Mouse (Mus musculus) intestine, embryonic 16.5 days (tissue): ENCODE data around the gene Mob1b. TPM values are rescaled to one million over a fixed set of nuclear protein-coding genes. Genes with fewer than 3 reads are reported as not detected.

ENCODE experiments used
- ATAC-seq: fragments of 200-750 bp; cut with Nextera tagmentation; 2 replicates; pipeline ENCODE4 v1.8.0; 2017; ENCODE audit warnings: moderate TSS enrichment, moderate library complexity
- H3K27ac ChIP-seq: fragments of 300-500 bp; sonication (generic); 2 replicates; pipeline ENCODE4 v1.5.1; 2014; ENCODE audit warnings: mild to moderate bottlenecking, low read length
- H3K27me3 ChIP-seq: fragments of 300-500 bp; sonication (generic); replicated peaks from 2 replicates; pipeline ENCODE4 v1.6.1; 2014; ENCODE audit warnings: low read length, control low read depth, mixed read lengths; ENCODE audit not compliant: control insufficient read depth, insufficient read depth
- H3K36me3 ChIP-seq: fragments of 300-500 bp; sonication (generic); 2 replicates; pipeline ENCODE4 v1.6.1; 2014; ENCODE audit warnings: low read length, control low read depth; ENCODE audit not compliant: control insufficient read depth, insufficient read depth
- H3K4me1 ChIP-seq: fragments of 300-500 bp; sonication (generic); 2 replicates; pipeline ENCODE4 v1.6.1; 2014; ENCODE audit warnings: low read length, control low read depth, mixed read lengths; ENCODE audit not compliant: control insufficient read depth, insufficient read depth
- H3K4me2 ChIP-seq: fragments of 300-500 bp; sonication (generic); 2 replicates; pipeline ENCODE4 v1.6.1; 2014; ENCODE audit warnings: low read depth, low read length, control low read depth
- H3K4me3 ChIP-seq: fragments of 300-500 bp; sonication (generic); 2 replicates; pipeline ENCODE4 v1.5.1; 2014; ENCODE audit warnings: mild to moderate bottlenecking, low read length
- H3K9ac ChIP-seq: fragments of 300-500 bp; sonication (generic); 2 replicates; pipeline ENCODE4 v1.6.1; 2014; ENCODE audit warnings: low read depth, low read length
- H3K9me3 ChIP-seq: fragments of 300-500 bp; sonication (generic); 2 replicates; pipeline ENCODE4 v1.6.1; 2016; ENCODE audit warnings: low read length, control low read depth; ENCODE audit not compliant: control insufficient read depth
- WGBS: fragments of 180-500 bp; shearing (Covaris S2); extraction: QIAGEN DNeasy Blood & Tissue Kit; methylation state at CpG from one replicate; pipeline ENCODE4 v1.1.7; 2014; 5-methylcytosine and 5-hydroxymethylcytosine counted together
- polyA plus RNA-seq: library from polyadenylated mRNA; unstranded; fragments of >200 nt; fragmentation: Nextera tagmentation; extraction: Ambion mirVana; gene quantifications from 2 replicates; pipeline ENCODE4 v1.2.1, GENCODE M21; 2015

Gene Mob1b
- polyA plus RNA-seq, 1 experiment from 2014 or later: 8.7 TPM

- under 1% methylated on average over 23 of the region's 23 CpGs for WGBS
- peak overlapping the region; percentile 57; the same call in 1 of the 2 replicates for H3K9ac ChIP-seq
Measured at GRCm38 (mm10) chr5:88764430-88764986, 43.9 kb downstream of the Mob1b start.

DNA sequence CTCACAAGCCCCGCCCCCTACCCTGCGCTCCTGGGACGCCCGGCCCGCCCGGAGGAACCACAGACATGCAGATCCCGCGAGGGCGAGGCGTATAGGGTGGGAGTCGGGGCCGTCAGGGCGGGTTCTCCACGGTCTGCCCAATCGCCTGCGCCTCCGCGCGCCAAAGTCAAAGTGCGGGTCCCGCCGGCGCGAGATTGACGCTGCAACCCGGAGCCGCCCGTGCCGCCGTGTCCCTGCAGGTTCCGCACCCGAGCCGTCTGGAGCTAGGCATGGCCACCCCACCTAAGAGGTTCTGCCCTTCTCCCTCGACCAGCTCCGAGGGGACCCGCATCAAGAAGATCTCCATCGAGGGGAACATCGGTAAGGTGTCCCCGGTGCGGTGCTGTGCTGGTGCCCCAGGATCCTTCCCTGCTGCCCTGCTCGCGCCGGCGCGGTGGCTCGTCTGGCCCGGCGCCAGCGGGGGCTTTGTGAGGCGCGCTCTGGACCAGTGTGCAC is 44.4 kb downstream of the Mob1b start, which contains the start of gene Dck:
Gene Dck, plus strand, starts transcription at position 10 of the 495 bp plus-strand sequence.
- no peaks in the 10 kb centered on the region for H3K36me3 ChIP-seq

More at GRCm38 (mm10) chr5:88764430-88764986, 43.9 kb downstream of the Mob1b start:
- ATAC-seq: peak; percentile 70
- Histone ChIP-seq H3K4me3 (peak overlapping the region; percentile 84), H3K9me3 (no peaks in the 10 kb centered on the region), H3K4me2 (peak overlapping the region; percentile 50), H3K27me3 (no peaks in the 10 kb centered on the region), H3K36me3 (no peaks in the 10 kb centered on the region), H3K4me1 (peaks cover 12% of the 10 kb centered on the region; the same call in 1 of the 2 replicates), H3K27ac (peak overlapping the region; percentile 65)

DNA sequence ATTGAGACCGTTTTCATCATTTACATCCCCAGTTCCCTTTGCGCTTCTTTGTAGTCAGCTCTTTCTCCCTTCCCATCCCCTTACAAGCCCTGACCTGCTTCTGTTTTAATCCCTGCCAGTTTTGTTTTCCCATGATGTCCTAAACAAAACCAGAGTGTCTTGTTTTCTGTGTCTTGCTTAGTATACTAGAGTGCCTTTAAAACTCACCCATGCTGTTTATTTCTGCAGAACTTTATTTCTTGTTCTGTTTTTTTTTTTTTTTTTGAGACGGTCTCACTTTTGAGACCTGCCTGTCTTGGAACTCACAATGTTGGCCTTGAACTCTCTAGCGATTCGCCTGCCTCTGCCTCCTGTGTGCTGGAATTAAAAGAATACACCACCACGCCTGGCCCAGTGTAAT is 44.9 kb downstream of the Mob1b start:
- Histone ChIP-seq H3K36me3 (no peaks in the 10 kb centered on the region), H3K9ac (peak overlapping the region; percentile 87), H3K4me3 (peak overlapping the region; percentile 84), H3K9me3 (no peaks in the 10 kb centered on the region), H3K27ac (peak overlapping the region; percentile 78), H3K4me1 (peaks cover 12% of the 10 kb centered on the region; the same call in 1 of the 2 replicates), H3K27me3 (no peaks in the 10 kb centered on the region), H3K4me2 (peak overlapping the region; percentile 61)
- 9% methylated on average over 6 of the region's 6 CpGs for WGBS
- ATAC-seq: no peak

More for the DNA sequence above, 44.4 kb downstream of the Mob1b start, which contains the start of gene Dck:
- Histone ChIP-seq H3K4me3 (peak within 1 kb of the TSS; percentile 84), H3K9ac (peak within 1 kb of the TSS; percentile 87), H3K9me3 (no peaks in the 10 kb centered on the region), H3K27ac (peak within 1 kb of the TSS; percentile 78), H3K4me2 (peak within 1 kb of the TSS; percentile 61), H3K4me1 (peaks cover 12% of the 10 kb centered on the region; the same call in 1 of the 2 replicates), H3K27me3 (no peaks in the 10 kb centered on the region)
- peak; percentile 100 for ATAC-seq
- under 1% methylated on average over 51 of the region's 51 CpGs for WGBS

DNA sequence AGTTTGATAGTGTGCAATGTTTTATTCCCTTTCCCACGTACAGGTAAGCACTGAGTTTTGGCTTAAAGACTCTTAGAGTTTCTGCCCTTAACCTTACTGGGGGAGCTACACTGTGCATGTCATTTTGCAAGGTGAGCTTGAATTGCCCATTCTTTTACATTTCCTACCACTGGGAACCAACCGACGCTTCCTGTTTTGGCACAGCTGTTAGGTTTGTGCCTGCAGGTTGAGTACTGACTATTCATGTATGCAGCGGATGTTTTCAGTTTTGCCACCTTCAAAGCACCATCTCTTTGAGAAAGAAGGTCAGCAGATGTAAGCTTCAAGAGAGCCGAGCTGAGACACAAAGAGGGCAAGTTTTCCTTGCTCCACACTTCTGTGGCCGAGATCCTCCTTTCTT is 45.5 kb downstream of the Mob1b start:
- Histone ChIP-seq H3K27me3 (no peaks in the 10 kb centered on the region), H3K9ac (no peak overlapping the region), H3K27ac (no peak overlapping the region), H3K4me2 (peak overlapping the region; percentile 61; the same call in 1 of the 2 replicates), H3K9me3 (no peaks in the 10 kb centered on the region), H3K36me3 (no peaks in the 10 kb centered on the region), H3K4me1 (peaks cover 12% of the 10 kb centered on the region; the same call in 1 of the 2 replicates), H3K4me3 (peak overlapping the region; percentile 84)
- ATAC-seq: no peak
- WGBS: 57% methylated on average over 6 of the region's 6 CpGs

- WGBS: 86% methylated on average over 5 of the region's 5 CpGs
- no peaks in the 10 kb centered on the region for H3K27me3 ChIP-seq
- no peak overlapping the region for H3K4me3 ChIP-seq
- no peaks in the 10 kb centered on the region for H3K36me3 ChIP-seq
- H3K9me3 ChIP-seq: no peaks in the 10 kb centered on the region
- H3K4me1 ChIP-seq: peaks cover 12% of the 10 kb centered on the region; the same call in 1 of the 2 replicates
- no peak overlapping the region for H3K27ac ChIP-seq
- no peak overlapping the region for H3K9ac ChIP-seq
- no peak for ATAC-seq
- H3K4me2 ChIP-seq: no peak overlapping the region
Measured at GRCm38 (mm10) chr5:88766863-88767262, 46.2 kb downstream of the Mob1b start.

DNA sequence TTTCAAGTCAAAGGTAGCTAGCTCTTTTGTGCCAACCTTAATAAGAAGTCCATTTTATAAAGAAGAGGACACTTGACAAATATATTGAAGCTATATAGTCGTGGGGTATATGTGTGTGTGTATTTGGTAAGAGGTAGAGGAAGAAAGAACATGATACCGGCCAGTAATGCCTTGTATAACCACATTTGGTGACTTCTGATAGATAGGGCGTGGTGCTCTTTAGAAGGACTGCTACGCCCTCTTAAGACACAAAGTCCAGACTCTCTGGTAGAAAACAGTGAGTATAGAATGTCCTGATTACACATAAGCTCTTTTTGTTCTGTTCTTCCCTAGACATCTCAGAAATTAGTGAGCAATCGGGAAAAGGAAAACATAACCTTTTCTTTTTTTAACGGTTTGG is 47.5 kb downstream of the Mob1b start:
- no peak overlapping the region for H3K27ac ChIP-seq
- no peaks in the 10 kb centered on the region for H3K9me3 ChIP-seq
- ATAC-seq: peak; percentile 9; the same call in 1 of the 2 replicates
- WGBS: 72% methylated on average over 6 of the region's 6 CpGs
- H3K4me1 ChIP-seq: peaks cover 12% of the 10 kb centered on the region; the same call in 1 of the 2 replicates
- H3K27me3 ChIP-seq: no peaks in the 10 kb centered on the region
- 0 out of 2 replicates have a peak, but pooled peaks cover 2% of the 10 kb centered on the region for H3K36me3 ChIP-seq
- no peak overlapping the region for H3K4me3 ChIP-seq
- H3K9ac ChIP-seq: no peak overlapping the region
- no peak overlapping the region for H3K4me2 ChIP-seq

GRCm38 (mm10) chr5:88782072-88782765 is 61.6 kb downstream of the Mob1b start:
- Histone ChIP-seq H3K27ac (no peak overlapping the region), H3K4me1 (no peaks in the 10 kb centered on the region), H3K4me3 (no peak overlapping the region), H3K4me2 (no peak overlapping the region), H3K9me3 (no peaks in the 10 kb centered on the region), H3K27me3 (no peaks in the 10 kb centered on the region), H3K36me3 (no peaks in the 10 kb centered on the region), H3K9ac (no peak overlapping the region)
- WGBS: 63% methylated on average over 7 of the region's 7 CpGs
- ATAC-seq: peak; percentile 77

DNA sequence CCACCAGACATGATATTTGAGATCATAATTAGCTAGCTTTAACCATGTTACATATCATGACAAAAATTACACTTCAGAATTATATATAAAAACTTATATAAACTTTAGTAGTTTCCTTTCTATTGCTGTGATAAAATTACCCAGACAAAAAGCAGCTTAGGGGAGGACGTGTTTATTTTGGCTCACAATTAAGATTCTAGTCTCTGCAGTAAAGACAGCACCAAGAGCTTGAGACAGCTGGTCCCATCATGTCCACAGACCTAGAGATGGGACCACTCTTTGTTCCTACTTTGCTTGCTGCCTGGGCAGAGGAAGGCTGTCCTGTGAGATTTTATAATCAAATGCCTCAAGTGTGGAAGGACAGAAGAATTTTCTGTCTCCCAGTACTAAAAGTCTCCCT is 64.4 kb downstream of the Mob1b start:
- Histone ChIP-seq H3K27ac (no peak overlapping the region), H3K4me2 (no peak overlapping the region), H3K9me3 (no peaks in the 10 kb centered on the region), H3K27me3 (no peaks in the 10 kb centered on the region), H3K4me3 (no peak overlapping the region), H3K4me1 (no peaks in the 10 kb centered on the region), H3K9ac (no peak overlapping the region), H3K36me3 (no peaks in the 10 kb centered on the region)
- WGBS: 73% methylated on average over 1 of the region's 1 CpGs
- no peak for ATAC-seq

DNA sequence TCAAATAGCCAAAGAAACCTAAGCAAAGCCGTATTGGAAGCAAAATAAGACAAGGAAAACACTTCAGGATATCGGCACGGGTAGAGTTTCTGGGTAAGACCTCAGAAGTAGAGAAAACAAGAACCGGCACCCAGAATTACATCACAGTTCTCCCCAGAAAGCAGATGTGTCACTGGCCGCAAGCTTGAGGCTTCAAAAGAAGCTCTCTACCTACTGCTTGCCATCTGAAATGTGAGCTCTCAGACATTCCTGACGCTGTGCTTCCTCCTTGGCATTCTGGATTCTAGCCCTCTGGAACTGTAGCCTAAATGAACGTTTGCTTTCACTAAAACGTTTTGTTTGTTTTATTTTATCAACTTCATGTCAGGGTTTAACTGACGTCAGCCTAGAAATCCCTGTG is 70.0 kb downstream of the Mob1b start:
- Histone ChIP-seq H3K4me3 (no peak overlapping the region), H3K27me3 (no peaks in the 10 kb centered on the region), H3K4me2 (no peak overlapping the region), H3K36me3 (no peaks in the 10 kb centered on the region), H3K9ac (no peak overlapping the region), H3K4me1 (no peaks in the 10 kb centered on the region), H3K27ac (no peak overlapping the region), H3K9me3 (no peaks in the 10 kb centered on the region)
- 41% methylated on average over 9 of the region's 9 CpGs for WGBS
- ATAC-seq: no peak
